Mouse (Mus musculus): ENCODE measurements around the gene Rnf11.
"Not testable (repeated sequence)": the region's sequence is repeated elsewhere in the genome, so short reads cannot be mapped to it uniquely, and the experiment has no call there.

Rnf11 gene

DNA sequence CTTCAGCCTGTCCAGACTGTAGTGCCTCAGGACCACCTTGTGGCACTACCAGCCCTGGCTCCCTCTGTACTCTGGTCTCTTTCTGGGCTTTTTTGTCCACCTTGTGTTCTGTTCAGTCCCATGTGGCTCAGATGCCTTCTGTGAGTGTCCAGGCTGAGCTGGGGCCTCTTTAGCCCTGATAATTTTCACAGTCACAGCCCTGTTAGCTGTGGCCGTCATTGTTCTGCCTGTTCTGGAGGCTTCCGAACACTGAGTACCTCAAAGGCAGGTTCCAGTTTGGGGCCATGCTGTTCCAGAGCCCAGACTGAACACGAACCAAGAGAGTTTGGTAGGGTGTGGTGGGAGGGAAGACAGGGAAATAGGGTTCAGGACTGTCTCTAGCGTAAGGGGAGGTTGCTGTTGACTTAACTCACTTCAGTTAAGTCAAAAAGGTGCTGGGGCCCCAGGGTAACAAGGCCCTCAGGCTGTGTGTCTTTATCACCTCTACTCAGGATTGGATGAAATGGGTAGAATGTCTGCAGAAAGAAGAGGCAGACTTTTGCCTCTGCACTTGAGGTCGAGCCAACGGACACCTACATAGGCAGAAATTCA lies 73.1 kb downstream of the Rnf11 start:
- no peak for DNase-seq (ENCODE audit: low read depth)

DNA sequence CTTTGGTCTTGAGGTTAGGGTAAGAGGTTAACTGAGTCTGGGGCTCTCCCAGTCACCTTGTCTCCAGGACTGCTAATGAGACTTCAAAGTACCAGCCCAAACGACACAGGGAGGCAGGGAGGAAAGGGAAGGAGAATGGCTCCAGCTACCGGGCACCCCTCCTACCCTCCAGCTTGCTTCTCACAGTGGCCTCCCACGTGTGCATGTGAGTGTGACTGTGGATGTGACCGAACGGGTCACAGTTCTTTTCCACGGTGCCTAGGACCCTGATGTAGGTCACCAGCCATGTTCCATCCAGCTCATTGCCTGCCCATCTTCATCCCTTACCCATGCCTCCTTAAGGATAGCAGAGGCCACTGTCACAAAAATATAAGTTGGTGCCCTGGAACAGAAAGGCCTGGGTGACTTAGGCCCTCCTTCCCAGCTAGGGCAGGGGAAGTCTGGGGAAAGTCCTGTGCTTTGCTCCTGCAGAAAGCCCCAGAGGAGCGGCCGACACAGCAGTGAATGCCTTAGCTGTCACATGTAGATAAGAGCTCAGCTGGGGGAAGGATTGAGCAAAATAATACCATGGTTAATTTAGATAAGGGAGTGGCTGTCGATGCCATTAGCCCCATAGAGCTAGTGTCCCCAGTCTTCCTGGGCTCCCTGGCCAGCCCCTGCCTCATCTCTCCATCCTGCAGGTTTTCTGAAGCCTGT lies 73.7 kb downstream of the Rnf11 start:
- no peak for DNase-seq (ENCODE audit: low read depth)

DNA sequence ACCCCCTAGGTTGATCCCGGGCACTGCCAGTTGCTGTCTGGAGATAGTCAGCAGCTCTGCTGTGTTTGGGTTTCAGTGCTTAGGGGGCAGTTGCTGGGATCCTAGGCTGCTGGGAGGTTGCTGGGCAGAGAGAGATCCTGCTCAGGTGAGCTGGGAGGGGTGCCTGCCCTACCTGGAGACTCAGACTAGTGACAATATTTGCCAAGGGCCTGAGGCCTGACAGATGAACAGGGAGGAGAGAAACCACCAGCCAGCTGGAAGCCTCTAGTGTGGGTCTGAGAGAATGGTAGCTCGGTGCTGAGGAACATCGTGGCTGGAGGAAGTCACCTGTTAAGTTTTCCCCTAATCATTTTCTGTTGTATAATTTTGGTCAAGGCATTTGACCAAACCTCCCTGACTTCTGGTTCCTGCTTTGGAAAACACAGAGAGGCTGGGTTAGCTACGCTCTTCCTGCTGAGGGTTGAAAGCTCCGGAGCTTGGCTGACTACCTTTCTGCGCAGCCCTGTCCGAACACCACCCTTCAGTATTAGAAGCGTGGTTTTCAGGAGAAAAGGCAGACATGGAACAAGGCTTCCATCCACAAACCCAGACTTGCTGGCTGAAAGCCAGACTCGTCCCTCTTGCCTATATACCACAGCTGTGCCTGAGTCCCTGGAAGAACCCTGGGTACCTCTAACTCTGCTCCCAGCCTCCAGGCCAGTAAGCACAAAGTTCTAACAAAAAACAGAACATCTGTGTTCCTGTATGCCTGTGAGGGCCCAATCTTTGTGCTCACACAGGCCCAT lies 76.6 kb downstream of the Rnf11 start:
- DNase-seq (ENCODE audit: low read depth) = no peak

DNA sequence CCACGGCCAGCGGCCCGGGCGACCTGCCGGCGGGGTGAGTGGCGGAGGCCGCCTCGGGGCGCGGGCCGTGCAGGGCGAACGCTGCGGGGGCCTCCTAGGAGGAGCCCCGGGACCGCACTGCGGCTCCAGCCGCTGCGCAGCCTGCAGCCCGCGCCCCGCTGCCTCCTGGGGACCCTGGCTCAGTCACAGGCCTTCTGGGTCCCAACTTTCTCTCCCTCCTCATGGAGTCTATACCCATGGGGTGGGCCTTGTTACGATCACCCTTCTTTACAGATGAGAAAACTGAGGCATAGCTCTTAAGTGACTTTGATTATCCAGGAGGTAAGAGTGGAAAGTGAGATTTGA lies 77.4 kb downstream of the Rnf11 start:
- DNase-seq (ENCODE audit: low read depth) = no peak

DNA sequence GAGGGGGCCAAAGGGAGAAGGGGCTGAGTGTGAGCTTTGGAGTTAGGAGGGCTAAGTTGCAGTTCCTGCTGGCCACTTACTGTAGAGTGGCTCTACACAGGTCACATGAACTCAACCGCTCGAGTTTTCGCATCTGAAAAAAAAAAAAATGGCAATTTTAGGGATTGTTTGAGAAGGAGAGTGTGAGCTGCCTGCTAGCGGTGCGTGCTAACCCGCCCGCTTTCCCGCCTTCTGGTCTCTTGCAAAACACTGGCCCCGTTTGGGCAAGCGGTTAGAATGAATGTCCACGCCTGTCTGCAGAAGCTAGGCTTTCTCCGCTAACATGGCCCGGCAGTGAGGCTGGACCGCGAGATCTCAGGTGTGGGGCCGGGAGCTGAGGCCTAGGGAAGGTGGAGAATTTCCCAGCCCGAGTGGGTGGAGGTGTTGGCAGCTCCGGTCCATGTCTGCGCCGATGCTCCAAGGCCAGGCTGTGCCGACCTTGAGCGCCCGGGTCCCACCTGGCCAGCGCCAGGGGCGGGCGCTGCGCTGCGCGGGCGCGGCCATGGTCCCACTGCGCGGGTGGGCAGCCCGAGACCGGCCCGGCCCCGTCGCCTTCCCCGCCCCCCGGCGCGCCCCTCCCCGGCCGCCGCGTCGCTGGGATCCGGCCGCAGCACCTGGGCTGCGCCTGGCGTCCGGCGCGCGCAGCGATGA lies 77.9 kb downstream of the Rnf11 start, which contains the start of gene Ttc39a:
Gene Ttc39a (plus strand): TSS at position 138 of the 690 bp plus-strand sequence.
- DNase-seq (ENCODE audit: low read depth) = no peak

DNA sequence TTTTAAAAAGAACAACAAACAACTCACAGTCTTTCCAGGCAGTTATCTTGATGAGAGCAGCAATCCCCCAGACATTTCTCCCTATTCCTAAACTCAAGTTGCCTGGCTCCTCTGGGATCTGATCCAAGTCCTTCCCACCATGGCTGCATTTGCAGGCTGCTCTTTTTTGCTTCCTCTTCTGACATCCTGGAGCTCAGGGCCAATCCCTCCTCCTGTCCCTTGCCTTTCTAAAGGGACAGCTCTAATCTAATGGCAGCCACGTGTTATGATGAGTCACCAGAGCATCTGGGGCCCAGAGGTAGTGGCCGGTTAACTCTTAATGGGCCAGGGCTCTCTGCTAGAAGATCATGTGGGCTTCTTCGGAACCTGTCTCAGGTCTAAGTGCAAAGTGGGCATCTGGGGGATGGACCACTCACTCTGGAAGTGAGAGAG lies 78.5 kb downstream of the Rnf11 start:
- no peak for DNase-seq (ENCODE audit: low read depth)

DNA sequence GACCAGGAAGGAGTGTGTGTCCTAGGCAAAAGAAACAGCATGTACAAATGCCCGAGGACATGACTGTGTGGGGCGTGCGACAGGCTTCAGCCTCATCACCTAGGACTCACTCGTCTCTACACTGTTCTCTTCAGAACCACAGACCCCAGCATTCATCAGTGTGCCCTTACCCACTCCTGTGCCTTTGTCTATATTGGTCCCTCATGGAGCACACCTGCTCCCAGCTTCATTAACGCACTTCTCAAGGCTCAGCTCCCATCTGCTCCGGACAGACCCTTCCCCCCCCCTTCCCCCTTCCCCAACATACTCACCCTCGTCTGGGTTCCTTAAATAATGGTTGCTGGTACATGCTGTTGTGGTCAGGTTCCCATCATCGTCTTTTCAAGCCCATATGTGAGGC lies 79.1 kb downstream of the Rnf11 start:
- DNase-seq (ENCODE audit: low read depth) = no peak

DNA sequence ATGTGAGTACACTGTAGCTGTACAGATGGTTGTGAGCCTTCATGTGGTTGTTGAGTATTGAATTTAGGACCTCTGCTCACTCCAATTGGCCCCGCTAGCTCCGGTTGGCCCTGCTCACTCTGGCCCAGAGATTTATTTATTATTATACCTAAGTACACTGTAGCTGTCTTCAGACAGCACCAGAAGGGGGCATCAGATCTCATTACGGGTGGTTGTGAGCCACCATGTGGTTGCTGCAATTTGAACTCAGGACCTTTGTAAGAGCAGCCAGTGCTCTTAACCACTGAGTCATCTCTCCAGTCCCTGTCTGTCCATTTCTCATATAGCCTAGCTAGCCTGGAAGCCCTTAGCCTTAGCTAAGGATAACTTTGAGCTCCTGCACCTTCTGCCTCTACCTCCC lies 79.6 kb downstream of the Rnf11 start:
- DNase-seq (ENCODE audit: low read depth) = not testable (repeated sequence)

DNA sequence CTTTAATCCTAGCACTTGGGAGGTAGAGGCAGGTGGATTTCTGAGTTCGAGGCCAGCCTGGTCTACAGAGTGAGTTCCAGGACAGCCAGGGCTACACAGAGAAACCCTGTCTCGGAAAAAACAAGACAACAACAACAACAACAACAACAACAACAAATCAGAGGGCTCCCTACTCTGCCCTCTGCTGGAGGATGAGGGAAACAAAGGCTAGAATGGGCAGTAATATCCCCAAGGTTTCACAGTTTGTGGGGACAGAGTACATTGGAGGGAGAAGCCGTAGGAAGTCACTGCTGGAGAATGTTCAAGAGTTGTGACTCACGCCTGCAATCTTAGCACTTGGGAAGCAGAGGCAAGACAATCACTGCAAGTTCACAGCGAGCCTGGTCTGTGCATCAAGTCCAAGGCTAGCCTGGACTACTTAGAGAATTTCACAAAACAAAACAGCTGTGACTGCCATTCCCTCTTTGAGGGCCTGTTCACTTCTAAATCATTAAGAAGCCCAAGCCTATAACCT lies 83.3 kb downstream of the Rnf11 start:
- no peak for DNase-seq (ENCODE audit: low read depth)
